Mouse (Mus musculus): ENCODE measurements around the gene D1Ertd622e.

D1Ertd622e gene

DNA sequence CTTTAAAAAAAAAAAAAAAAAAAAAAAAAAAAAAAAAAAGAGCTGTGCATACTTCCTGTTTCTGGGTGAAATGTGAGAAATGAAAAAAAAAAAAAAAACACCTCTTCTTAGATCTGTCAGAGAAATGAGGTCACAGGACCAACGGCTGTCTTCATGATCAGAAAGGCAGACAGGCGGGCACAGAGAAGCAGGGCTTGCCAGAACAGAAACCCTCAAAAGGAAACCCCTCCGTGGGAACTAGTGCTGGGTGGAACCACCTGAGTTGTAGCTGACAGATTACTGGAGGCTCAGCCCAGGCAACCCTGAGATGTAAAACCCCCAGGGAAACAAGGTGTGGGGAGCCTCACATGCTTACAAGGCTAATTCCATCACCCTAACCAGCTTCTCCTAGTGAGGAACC lies 81.6 kb downstream of the D1Ertd622e start:
- DNase-seq (ENCODE audit: low read depth), result peak; percentile 17

DNA sequence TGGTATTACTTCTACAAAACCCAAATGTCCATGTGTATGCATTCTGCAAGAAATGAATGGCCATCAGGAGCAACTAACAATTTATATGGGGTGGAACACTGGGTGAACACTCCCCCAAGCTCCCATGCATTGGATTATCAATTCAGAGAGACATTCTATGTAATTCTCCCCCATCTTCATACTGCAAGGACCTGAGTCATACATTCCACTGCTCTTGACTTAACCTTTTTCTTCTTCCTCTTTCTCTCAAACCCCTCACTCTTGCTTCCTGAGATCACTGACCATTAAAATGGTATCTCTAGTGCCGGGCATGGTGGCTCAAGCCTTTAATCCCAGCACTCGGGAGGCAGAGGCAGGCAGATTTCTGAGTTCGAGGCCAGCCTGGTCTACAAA lies 83.9 kb downstream of the D1Ertd622e start:
- no peak for DNase-seq (ENCODE audit: low read depth)

DNA sequence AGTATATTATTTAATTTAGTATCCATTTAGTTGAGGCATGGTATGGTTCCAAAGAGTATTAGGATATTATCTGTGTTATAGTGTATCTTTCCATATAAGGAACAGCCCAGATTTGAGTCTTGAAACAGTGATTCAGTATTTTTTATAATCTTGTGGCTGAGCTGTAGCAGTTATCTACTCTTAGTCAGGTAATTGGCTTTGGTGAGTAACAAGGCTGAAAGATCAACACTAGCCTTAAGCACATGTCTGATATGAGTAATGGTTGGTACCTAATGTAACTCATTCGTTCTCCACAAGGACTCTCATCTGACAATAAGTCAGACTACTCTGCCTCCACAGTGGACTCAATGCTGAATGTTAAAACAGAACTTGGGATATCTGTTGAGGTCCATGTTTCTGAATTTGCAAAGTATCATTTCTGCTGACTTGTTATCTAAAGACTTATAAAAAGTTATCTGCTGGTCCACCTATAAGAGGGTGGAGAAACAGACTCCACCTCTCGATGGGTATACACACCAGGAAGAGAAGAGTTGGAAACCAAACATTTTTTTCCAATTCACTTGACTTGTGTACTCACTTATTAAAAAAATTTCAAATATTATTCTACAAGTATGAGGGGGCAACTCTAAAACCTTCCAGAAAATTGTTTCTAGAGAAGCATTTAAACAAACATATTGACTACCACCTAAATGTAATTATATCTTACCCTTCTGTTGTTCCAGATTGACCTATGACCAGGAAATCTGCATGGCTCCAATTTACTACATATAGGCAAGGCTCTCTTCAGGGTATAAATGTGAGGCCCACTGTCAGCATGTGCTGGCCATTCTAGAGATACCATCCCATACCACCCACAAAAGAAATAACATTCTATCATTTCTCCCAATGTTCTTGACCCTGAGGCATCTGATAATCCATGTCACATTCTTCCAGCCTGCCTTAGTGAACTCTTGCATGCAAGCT lies 84.5 kb downstream of the D1Ertd622e start:
- no peak for DNase-seq (ENCODE audit: low read depth)

DNA sequence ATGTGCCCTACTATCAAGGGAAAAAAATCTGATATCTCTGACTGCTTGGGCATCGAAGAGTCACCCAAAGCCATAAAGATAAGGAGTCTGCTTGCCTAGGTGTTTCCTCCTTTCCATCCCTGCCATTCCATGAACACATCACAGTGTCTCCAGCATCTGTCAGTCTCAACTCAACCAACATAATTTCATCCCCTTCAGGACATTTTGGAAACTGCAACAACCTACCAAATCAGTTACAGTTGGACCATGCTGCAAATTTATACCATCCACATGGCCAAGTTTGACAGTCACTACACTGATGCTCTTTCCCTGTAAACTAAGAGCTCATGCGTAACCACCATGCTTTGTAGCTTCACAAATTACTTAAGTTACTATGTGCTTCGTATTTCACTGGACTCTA lies 85.3 kb downstream of the D1Ertd622e start:
- no peak for DNase-seq (ENCODE audit: low read depth)

DNA sequence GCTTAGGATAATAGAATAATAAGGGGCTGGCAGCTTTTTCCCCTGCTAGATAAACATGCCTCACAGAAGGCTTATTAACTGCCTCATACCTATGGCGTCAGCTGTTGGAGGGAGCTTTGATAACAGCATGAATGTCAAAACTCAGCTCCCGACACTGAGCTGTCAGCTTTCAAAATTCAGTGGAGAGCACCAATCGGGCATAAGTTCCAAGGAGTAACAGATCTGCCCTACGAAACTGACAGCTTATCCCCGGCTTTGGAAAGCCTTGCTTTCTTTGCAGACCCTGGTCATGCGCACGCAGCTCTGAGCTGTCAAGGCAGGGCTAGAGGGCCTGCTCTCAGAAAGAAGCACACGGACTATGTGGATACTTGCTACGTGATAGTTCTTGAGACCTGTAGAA lies 91.1 kb downstream of the D1Ertd622e start:
- no peak for DNase-seq (ENCODE audit: low read depth)

DNA sequence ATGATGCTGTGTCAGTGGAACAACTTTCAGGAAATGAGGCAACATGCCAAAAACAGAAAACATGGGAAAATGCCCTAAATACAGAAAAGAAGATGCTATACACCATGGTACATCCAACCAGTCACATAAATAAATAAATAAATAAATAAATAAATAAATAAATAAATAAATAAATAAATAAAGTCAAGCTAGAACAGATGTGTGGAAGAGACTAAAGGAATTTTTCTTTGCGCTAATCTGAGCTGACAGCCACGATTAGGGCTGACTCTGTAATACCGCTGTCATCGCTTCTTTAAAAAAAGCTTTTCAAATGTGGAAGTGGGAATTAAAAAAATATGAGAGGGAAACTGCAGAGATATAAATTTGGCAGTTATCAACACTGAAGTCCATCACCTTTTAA lies 93.9 kb downstream of the D1Ertd622e start:
- DNase-seq (ENCODE audit: low read depth), result no peak

DNA sequence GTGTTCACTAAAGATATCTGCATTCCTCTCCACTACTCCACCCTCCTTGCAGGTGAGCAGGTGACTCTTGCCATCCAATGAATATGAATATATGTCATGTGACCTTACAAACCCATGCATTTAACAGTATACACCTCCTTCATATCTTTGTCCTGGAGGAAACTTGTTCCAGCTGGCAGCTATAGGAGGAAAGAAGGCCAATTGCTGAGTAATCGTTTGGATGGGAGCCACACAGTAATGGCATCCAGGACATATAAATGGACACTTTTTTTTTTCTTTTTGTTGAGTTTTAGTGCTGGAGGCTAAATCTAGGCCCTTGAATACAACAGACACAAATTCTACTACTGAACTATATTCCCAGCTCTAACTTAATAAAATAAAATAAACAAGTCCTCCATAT lies 97.2 kb downstream of the D1Ertd622e start:
- no peak for DNase-seq (ENCODE audit: low read depth)

DNA sequence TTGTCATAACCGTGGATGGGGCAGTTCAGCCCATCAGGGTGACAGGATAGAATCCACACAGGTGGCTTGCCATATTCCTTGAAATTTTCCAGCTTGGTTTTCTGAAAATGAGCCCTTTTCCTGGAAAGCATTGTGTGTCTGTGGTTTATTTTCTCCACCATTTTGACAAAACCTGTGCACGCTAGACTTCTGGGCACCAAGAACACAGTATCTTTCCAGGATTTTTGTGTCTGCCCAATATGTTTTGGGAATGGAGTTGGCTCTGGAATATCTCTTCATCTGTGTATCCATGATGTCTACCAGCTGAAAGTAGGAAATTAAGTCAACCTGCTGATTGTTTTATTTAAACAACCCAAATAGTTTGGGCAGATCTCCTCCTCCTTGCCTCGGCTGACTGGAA lies 99.0 kb downstream of the D1Ertd622e start:
- DNase-seq (ENCODE audit: low read depth), result no peak
